Mouse (Mus musculus): ENCODE data around the gene N4bp2.

DNA sequence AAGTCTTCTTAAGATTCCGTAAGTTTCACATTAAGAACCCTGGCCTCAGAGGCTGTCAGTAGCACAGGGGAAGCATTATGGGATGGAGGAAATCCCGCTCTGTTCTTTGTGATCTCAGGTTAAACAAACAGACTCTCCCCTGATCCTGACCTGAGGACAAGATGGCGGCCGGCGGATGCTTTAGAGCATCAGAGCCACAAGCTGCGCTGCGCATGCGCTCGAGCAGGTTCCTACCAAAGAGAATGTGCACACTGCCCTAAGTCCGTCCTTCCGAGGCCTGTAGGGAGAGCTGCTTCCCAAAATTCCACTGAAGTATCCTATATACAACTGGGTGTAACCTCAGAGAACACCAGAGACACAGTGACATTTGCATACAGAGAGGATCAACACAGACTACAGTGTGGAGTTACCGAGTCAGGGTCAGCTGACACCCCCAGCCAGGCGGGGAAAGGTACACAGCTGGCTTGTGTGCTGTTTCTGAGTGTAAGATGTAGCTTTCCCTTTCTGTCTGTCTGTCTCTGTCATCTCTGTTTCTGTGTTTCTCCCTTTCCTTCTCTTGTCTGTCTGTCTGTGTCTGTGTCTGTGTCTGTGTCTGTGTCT, 108.1 kb downstream of the N4bp2 start:
- TF ChIP-seq CTCF (IDR thresholded peaks at IDR 0.05; ENCODE audit: low read depth, low read length) (no peak), EP300 (IDR thresholded peaks at IDR 0.05; ENCODE audit: insufficient read depth, low read depth, low read length) (no peak)
